Mouse (Mus musculus): ENCODE measurements around the gene Trem1. TPM values are rescaled to one million over a fixed set of nuclear protein-coding genes. Genes with fewer than 3 reads are reported as not detected.

Trem1 gene
- polyA plus RNA-seq, 1 experiment from 2014 or later: 0.08 TPM

DNA sequence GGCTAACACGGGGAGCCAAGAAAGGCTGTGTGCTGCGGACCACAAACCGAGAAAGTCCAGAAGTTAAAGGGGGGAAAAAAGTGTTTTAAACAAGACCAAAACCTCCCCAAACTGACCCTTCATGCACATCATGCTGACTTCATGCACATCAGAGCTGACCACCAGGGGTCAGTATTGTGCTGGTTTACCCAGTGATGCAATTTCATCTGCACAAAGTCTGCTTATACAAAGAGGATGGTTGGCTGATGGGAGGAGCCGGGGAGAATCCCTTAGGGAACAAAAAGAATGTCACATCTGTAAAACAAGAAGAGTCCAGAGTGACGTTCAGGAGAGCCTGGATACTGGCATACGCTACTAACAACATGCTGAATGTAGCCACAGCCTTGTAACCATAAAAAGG is 42.3 kb downstream of the Trem1 start:
- Histone ChIP-seq H3K27ac (ENCODE audit: low read length) (no peak overlapping the region), H3K9ac (ENCODE audit: low read length) (no peak overlapping the region), H3K9me3 (replicated peaks; ENCODE audit: control insufficient read depth, low read length) (no peaks in the 10 kb centered on the region), H3K4me2 (ENCODE audit: low read depth, low read length) (no peak overlapping the region), H3K4me3 (ENCODE audit: low read length) (no peak overlapping the region), H3K27me3 (ENCODE audit: control insufficient read depth, insufficient read depth, low read length) (no peaks in the 10 kb centered on the region), H3K36me3 (ENCODE audit: control insufficient read depth, insufficient read depth) (no peaks in the 10 kb centered on the region), H3K4me1 (ENCODE audit: control insufficient read depth, insufficient read depth, low read length) (no peaks in the 10 kb centered on the region)
- ATAC-seq (replicated peaks; ENCODE audit: extremely low read depth, insufficient read depth, low FRiP score): no peak
- 30% methylated on average over 6 of the region's 6 CpGs for WGBS

DNA sequence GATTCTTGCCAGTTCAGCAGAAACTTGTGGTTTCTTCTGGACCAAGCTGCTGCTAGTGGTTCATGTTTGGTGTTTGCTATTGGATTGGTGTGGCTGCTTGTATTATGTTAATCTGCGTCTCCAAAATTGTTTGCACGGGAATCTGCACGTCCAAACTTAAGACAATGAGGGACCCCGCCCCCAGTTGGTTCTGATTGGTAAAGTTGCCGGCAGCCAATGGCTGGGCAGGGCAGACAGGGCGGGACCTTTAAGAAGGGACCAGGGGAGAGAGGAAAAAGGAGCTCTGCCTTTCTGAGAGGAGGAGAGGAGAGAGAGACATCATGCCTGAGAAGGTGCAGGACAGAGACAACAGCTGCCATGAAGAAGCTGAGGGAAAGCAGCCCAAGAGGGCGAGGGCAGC is 43.2 kb downstream of the Trem1 start:
- Histone ChIP-seq H3K9ac (ENCODE audit: low read length) (no peak overlapping the region), H3K4me3 (ENCODE audit: low read length) (no peak overlapping the region), H3K9me3 (replicated peaks; ENCODE audit: control insufficient read depth, low read length) (no peaks in the 10 kb centered on the region), H3K36me3 (ENCODE audit: control insufficient read depth, insufficient read depth) (no peaks in the 10 kb centered on the region), H3K4me2 (ENCODE audit: low read depth, low read length) (no peak overlapping the region), H3K4me1 (ENCODE audit: control insufficient read depth, insufficient read depth, low read length) (no peaks in the 10 kb centered on the region), H3K27me3 (ENCODE audit: control insufficient read depth, insufficient read depth, low read length) (no peaks in the 10 kb centered on the region), H3K27ac (ENCODE audit: low read length) (no peak overlapping the region)
- no peak for ATAC-seq (replicated peaks; ENCODE audit: extremely low read depth, insufficient read depth, low FRiP score)
- WGBS: 56% methylated on average over 7 of the region's 7 CpGs

DNA sequence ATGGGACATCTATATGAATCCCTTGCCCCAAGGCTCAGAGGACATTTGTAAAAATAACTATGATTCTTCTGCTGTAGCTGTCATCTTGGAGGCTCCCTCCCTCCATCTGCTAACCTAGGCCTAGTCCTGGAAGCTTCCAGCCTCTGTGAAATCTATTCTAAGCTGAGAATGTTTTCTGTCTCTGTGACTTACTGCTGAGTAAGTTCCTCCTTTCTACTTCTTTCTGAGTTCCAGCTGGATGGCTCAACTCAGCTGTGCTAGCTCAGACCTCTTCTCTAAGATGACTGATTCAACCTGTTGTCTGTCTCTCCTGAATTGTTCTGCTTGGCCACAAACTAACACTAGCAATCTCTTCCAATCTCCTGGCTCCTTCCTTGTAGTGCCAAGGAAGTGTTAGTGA is 45.8 kb downstream of the Trem1 start:
- no peaks in the 10 kb centered on the region for H3K9me3 ChIP-seq (replicated peaks; ENCODE audit: control insufficient read depth, low read length)
- H3K9ac ChIP-seq (ENCODE audit: low read length): no peak overlapping the region
- H3K27me3 ChIP-seq (ENCODE audit: control insufficient read depth, insufficient read depth, low read length): no peaks in the 10 kb centered on the region
- no peaks in the 10 kb centered on the region for H3K36me3 ChIP-seq (ENCODE audit: control insufficient read depth, insufficient read depth)
- no peak overlapping the region for H3K4me2 ChIP-seq (ENCODE audit: low read depth, low read length)
- no peak for ATAC-seq (replicated peaks; ENCODE audit: extremely low read depth, insufficient read depth, low FRiP score)
- H3K27ac ChIP-seq (ENCODE audit: low read length): no peak overlapping the region
- H3K4me3 ChIP-seq (ENCODE audit: low read length): no peak overlapping the region
- peaks cover 3% of the 10 kb centered on the region; the same call in 1 of the 2 replicates for H3K4me1 ChIP-seq (ENCODE audit: control insufficient read depth, insufficient read depth, low read length)

DNA sequence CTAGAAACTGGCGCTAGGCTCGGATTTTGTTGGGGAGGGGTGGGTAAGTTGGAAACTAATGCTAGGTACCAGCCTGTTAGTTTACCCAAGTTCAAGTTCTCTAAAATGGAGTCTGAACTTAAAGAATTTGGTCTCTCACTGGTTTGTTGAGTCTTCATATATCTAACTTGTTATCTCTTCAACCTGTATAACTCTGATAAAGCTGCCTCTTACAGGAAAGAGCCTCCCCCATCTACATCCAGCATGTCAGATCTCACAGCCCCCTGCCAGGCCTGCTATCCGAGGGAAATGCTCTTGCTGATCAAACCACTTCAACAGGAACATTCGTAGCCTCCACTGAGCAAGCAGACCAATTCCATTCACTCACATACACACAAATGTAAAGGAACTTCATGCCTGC is 46.4 kb downstream of the Trem1 start:
- Histone ChIP-seq H3K4me2 (ENCODE audit: low read depth, low read length) (no peak overlapping the region), H3K9me3 (replicated peaks; ENCODE audit: control insufficient read depth, low read length) (no peaks in the 10 kb centered on the region), H3K27me3 (ENCODE audit: control insufficient read depth, insufficient read depth, low read length) (no peaks in the 10 kb centered on the region), H3K9ac (ENCODE audit: low read length) (no peak overlapping the region), H3K4me1 (ENCODE audit: control insufficient read depth, insufficient read depth, low read length) (peaks cover 3% of the 10 kb centered on the region; the same call in 1 of the 2 replicates), H3K36me3 (ENCODE audit: control insufficient read depth, insufficient read depth) (no peaks in the 10 kb centered on the region), H3K4me3 (ENCODE audit: low read length) (no peak overlapping the region), H3K27ac (ENCODE audit: low read length) (no peak overlapping the region)
- ATAC-seq (replicated peaks; ENCODE audit: extremely low read depth, insufficient read depth, low FRiP score): no peak
- WGBS: 80% methylated on average over 4 of the region's 4 CpGs

DNA sequence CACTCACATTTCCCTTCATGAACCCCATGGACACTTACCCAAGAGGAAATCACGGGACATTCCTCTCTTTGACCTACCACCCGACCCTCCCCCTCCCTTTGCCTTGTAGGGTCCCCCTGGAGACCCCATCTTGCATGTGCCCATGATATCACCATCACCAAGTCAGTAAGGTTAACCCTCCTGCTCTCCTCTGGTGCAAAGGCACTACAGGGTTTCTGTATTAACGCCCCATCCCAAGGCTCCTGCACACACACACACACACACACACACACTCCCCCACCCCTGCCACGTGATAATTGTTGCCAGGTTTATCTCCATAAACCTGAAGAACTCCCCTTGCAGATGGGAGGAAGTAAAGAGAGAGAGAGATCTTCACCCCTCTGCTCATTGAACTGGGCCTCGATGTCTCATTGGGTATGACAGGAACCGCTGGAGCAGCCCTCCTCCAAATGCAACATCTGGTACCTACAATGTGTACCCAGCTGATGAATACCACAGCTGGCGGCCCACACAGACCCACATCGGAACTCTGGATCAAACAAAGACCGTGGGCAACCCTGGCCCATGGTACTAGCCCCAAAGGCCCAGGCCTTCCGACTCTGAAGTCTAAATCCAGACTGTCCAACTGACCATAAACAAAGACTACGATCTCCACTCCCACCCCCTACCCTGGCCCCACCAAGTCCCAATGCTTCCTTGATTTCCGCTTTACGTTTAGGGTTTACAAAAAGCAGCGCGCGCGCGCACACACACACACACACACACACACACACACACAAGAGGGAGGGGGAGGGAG is 48.6 kb downstream of the Trem1 start:
- H3K36me3 ChIP-seq (ENCODE audit: control insufficient read depth, insufficient read depth): no peaks in the 10 kb centered on the region
- H3K4me3 ChIP-seq (ENCODE audit: low read length): peak overlapping the region; percentile 37
- peaks cover 3% of the 10 kb centered on the region; the same call in 1 of the 2 replicates for H3K4me1 ChIP-seq (ENCODE audit: control insufficient read depth, insufficient read depth, low read length)
- WGBS: 39% methylated on average over 18 of the region's 18 CpGs
- H3K9ac ChIP-seq (ENCODE audit: low read length): peak overlapping the region; percentile 46
- peak overlapping the region; percentile 61 for H3K4me2 ChIP-seq (ENCODE audit: low read depth, low read length)
- H3K27me3 ChIP-seq (ENCODE audit: control insufficient read depth, insufficient read depth, low read length): no peaks in the 10 kb centered on the region
- ATAC-seq (replicated peaks; ENCODE audit: extremely low read depth, insufficient read depth, low FRiP score): no peak
- H3K27ac ChIP-seq (ENCODE audit: low read length): no peak overlapping the region
- H3K9me3 ChIP-seq (replicated peaks; ENCODE audit: control insufficient read depth, low read length): no peaks in the 10 kb centered on the region

DNA sequence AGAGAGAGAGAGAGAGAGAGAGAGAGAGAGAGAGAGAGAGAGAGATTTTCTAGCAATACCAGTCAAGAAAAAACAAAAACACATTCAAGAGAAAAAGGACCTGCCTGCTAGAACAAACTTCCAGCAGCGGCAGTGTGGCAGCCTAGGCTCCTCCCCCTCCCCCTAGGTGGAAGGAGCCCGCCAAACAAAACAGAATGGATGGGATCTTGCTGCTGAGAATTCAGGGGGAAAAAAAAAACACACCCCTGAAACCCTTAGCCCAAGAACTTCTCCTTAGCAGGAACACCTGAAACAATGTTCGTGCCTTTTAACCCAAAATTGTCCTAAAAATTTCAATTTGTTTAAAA is 49.1 kb downstream of the Trem1 start:
- Histone ChIP-seq H3K36me3 (ENCODE audit: control insufficient read depth, insufficient read depth) (no peaks in the 10 kb centered on the region), H3K9ac (ENCODE audit: low read length) (peak overlapping the region; percentile 46)
- ATAC-seq (replicated peaks; ENCODE audit: extremely low read depth, insufficient read depth, low FRiP score): no peak

DNA sequence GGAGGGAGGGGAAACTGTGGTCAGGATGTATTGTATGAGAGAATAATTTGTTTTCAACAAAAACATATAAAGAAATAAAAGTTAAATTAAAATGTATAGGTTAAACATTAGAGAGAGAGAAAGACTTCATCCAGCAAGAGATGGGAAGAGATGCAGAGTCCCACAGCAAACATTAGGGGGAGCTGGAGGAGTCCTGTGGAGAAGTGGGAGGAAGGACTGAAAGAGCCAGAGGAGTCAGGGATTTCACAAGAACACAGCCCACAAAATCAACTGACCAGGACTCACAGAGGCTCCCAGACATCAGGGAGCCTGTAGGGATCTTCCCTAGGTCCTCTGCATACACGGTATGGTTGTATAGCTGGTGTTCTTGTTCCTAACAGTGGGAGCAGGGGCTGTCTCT is 54.2 kb downstream of the Trem1 start:
- H3K4me1 ChIP-seq (ENCODE audit: control insufficient read depth, insufficient read depth, low read length): no peaks in the 10 kb centered on the region
- H3K27ac ChIP-seq (ENCODE audit: low read length): no peak overlapping the region
- peaks cover 3% of the 10 kb centered on the region; the same call in 1 of the 2 replicates for H3K9me3 ChIP-seq (replicated peaks; ENCODE audit: control insufficient read depth, low read length)
- H3K9ac ChIP-seq (ENCODE audit: low read length): no peak overlapping the region
- no peaks in the 10 kb centered on the region for H3K27me3 ChIP-seq (ENCODE audit: control insufficient read depth, insufficient read depth, low read length)
- ATAC-seq (replicated peaks; ENCODE audit: extremely low read depth, insufficient read depth, low FRiP score): no peak
- H3K4me2 ChIP-seq (ENCODE audit: low read depth, low read length): no peak overlapping the region
- no peaks in the 10 kb centered on the region for H3K36me3 ChIP-seq (ENCODE audit: control insufficient read depth, insufficient read depth)
- 33% methylated on average over 1 of the region's 1 CpGs for whole genome bisulfite sequencing
- no peak overlapping the region for H3K4me3 ChIP-seq (ENCODE audit: low read length)

More for the DNA sequence above, 49.1 kb downstream of the Trem1 start:
- 9% methylated on average over 3 of the region's 3 CpGs for WGBS
- no peaks in the 10 kb centered on the region for H3K27me3 ChIP-seq (ENCODE audit: control insufficient read depth, insufficient read depth, low read length)
- H3K4me1 ChIP-seq (ENCODE audit: control insufficient read depth, insufficient read depth, low read length): peaks cover 3% of the 10 kb centered on the region; the same call in 1 of the 2 replicates
- no peak overlapping the region for H3K27ac ChIP-seq (ENCODE audit: low read length)
- no peaks in the 10 kb centered on the region for H3K9me3 ChIP-seq (replicated peaks; ENCODE audit: control insufficient read depth, low read length)
- H3K4me3 ChIP-seq (ENCODE audit: low read length): peak overlapping the region; percentile 37
- peak overlapping the region; percentile 61 for H3K4me2 ChIP-seq (ENCODE audit: low read depth, low read length)

DNA sequence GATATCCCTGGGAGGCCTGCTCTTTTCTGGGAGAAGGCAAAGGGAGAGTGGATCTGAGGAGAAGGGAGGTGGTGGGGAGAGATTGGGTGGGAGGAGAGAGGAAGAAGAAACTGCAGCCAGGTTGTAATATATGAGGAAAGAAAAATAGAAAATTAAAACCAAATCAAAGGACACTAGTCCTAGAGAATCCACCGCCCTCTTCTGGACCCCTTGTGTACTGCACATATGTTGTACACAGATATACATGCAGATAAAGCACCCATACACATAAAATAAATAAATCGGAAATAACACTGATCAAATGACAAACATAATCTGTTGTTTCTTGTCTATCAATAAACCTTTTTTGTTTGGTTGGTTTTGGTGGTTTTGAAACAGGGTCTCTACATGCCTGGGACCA is 54.7 kb downstream of the Trem1 start:
- no peaks in the 10 kb centered on the region for H3K4me1 ChIP-seq (ENCODE audit: control insufficient read depth, insufficient read depth, low read length)
- no peaks in the 10 kb centered on the region for H3K36me3 ChIP-seq (ENCODE audit: control insufficient read depth, insufficient read depth)
- H3K27ac ChIP-seq (ENCODE audit: low read length): no peak overlapping the region
- no peak overlapping the region for H3K4me2 ChIP-seq (ENCODE audit: low read depth, low read length)
- H3K27me3 ChIP-seq (ENCODE audit: control insufficient read depth, insufficient read depth, low read length): no peaks in the 10 kb centered on the region
- H3K9ac ChIP-seq (ENCODE audit: low read length): no peak overlapping the region
- ATAC-seq (replicated peaks; ENCODE audit: extremely low read depth, insufficient read depth, low FRiP score): no peak
- 58% methylated on average over 2 of the region's 2 CpGs for WGBS
- H3K4me3 ChIP-seq (ENCODE audit: low read length): no peak overlapping the region
- peaks cover 3% of the 10 kb centered on the region; the same call in 1 of the 2 replicates for H3K9me3 ChIP-seq (replicated peaks; ENCODE audit: control insufficient read depth, low read length)

DNA sequence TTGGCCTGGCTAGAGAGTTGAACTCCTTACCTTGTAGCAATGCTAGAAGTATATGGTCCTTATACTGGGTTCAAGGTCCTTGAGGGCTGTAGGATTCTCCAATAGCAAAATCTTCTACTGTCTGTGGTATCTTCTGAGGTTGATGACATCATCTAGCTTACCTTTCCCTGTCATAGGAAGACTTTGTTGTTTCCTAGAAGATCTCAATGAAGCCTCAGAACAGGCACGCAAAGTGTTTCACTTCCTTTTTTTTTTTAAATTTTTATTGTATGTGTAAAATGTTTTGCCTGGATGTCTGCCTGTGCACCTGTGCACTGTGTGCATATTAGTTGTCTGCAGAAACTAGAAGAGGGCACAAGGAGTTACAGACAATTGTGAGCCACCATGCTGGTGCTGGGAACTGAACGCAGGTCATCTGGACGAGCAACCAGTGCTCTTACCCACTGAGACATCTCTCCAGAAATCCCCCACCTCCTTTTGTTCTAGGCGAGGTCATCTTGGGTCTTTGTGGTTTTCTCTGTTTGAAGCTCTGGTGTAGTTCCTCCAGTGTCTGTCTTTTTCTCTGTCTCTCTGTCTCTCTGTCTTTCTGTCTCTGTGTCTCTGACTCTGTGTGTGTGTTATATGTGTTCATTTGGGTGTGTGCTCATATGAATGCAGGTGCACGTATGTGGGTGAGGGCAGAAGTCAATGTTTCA is 61.1 kb downstream of the Trem1 start:
- Histone ChIP-seq H3K4me3 (ENCODE audit: low read length) (no peak overlapping the region), H3K36me3 (ENCODE audit: control insufficient read depth, insufficient read depth) (no peaks in the 10 kb centered on the region), H3K9ac (ENCODE audit: low read length) (no peak overlapping the region), H3K27me3 (ENCODE audit: control insufficient read depth, insufficient read depth, low read length) (no peaks in the 10 kb centered on the region), H3K4me1 (ENCODE audit: control insufficient read depth, insufficient read depth, low read length) (no peaks in the 10 kb centered on the region), H3K4me2 (ENCODE audit: low read depth, low read length) (no peak overlapping the region), H3K9me3 (replicated peaks; ENCODE audit: control insufficient read depth, low read length) (peaks cover 3% of the 10 kb centered on the region; the same call in 1 of the 2 replicates), H3K27ac (ENCODE audit: low read length) (no peak overlapping the region)
- 73% methylated on average over 5 of the region's 5 CpGs for WGBS
- ATAC-seq (replicated peaks; ENCODE audit: extremely low read depth, insufficient read depth, low FRiP score): no peak
